Mouse (Mus musculus) ES-Bruce4 (cell line): ENCODE measurements around the gene Pcolce.

ENCODE experiments used
- CTCF ChIP-seq: IDR thresholded peaks from one replicate; pipeline ENCODE4 v1.8.1; 2011; ENCODE audit warnings: low read depth, low read length
- EP300 ChIP-seq: IDR thresholded peaks from 2 replicates; pipeline ENCODE4 v1.6.1; 2011; ENCODE audit warnings: low read depth, low read length; ENCODE audit not compliant: insufficient read depth
- POLR2A ChIP-seq: IDR thresholded peaks from one replicate; pipeline ENCODE4 v1.8.1; 2011; ENCODE audit warnings: low read length; ENCODE audit not compliant: insufficient read depth

- no peak for TF ChIP-seq CTCF
- TF ChIP-seq EP300 = 0 out of 2 replicates have a peak, but pooled peaks have one; percentile 18
- no peak for TF ChIP-seq POLR2A
These were observed 20.0 kb upstream of the Pcolce start for GRCm38 (mm10) chr5:137633397-137634084.
